Mouse (Mus musculus): ENCODE measurements around the gene Adam23. TPM values are rescaled to one million over a fixed set of nuclear protein-coding genes. Genes with fewer than 3 reads are reported as not detected.
A peak's percentile ranks its signal among the peaks of the same experiment; 100 is the strongest.

Gene Adam23
- polyA plus RNA-seq, 1 experiment from 2014 or later = 4.5 TPM

GRCm38 (mm10) chr1:63431842-63432241 lies 13.8 kb upstream of the Adam23 start:
- H3K27me3 ChIP-seq (ENCODE audit: insufficient read depth, low read length) = no peaks in the 10 kb centered on the region
- no peaks in the 10 kb centered on the region for H3K4me1 ChIP-seq (ENCODE audit: insufficient read depth)
- H3K9me3 ChIP-seq (ENCODE audit: low read length) = no peaks in the 10 kb centered on the region
- no peak for TF ChIP-seq EP300 (IDR thresholded peaks at IDR 0.05; ENCODE audit: low read depth)
- TF ChIP-seq CTCF (IDR thresholded peaks at IDR 0.05; ENCODE audit: low read depth) = no peak
- H3K9ac ChIP-seq (replicated peaks) = no peak overlapping the region
- H3K4me2 ChIP-seq (ENCODE audit: low read depth, low read length) = no peak overlapping the region
- no peak overlapping the region for H3K4me3 ChIP-seq (ENCODE audit: low read depth, low read length)
- ATAC-seq = no peak
- H3K36me3 ChIP-seq (replicated peaks; ENCODE audit: insufficient read depth, low read length) = no peaks in the 10 kb centered on the region
- no peak for DNase-seq
- 56% methylated on average over 3 of the region's 3 CpGs for WGBS (ENCODE audit: insufficient replicate concordance)
- no peak overlapping the region for H3K27ac ChIP-seq (ENCODE audit: low read depth)

- WGBS (ENCODE audit: insufficient replicate concordance) = 66% methylated on average over 7 of the region's 7 CpGs
- TF ChIP-seq CTCF (IDR thresholded peaks at IDR 0.05; ENCODE audit: low read depth) (no peak), EP300 (IDR thresholded peaks at IDR 0.05; ENCODE audit: low read depth) (peak; percentile 89)
Measured at GRCm38 (mm10) chr1:63434052-63434451, 11.6 kb upstream of the Adam23 start.

GRCm38 (mm10) chr1:63437529-63437928 lies 8.2 kb upstream of the Adam23 start:
- DNase-seq (no peak), ATAC-seq (no peak)
- Histone ChIP-seq H3K27me3 (ENCODE audit: insufficient read depth, low read length) (no peaks in the 10 kb centered on the region), H3K9ac (replicated peaks) (no peak overlapping the region), H3K4me3 (ENCODE audit: low read depth, low read length) (no peak overlapping the region), H3K9me3 (ENCODE audit: low read length) (no peaks in the 10 kb centered on the region), H3K27ac (ENCODE audit: low read depth) (no peak overlapping the region), H3K4me1 (ENCODE audit: insufficient read depth) (no peaks in the 10 kb centered on the region), H3K4me2 (ENCODE audit: low read depth, low read length) (no peak overlapping the region), H3K36me3 (replicated peaks; ENCODE audit: insufficient read depth, low read length) (no peaks in the 10 kb centered on the region)
- WGBS (ENCODE audit: insufficient replicate concordance) = 22% methylated on average over 3 of the region's 3 CpGs
- no peak for TF ChIP-seq EP300 (IDR thresholded peaks at IDR 0.05; ENCODE audit: low read depth)
- no peak for TF ChIP-seq CTCF (IDR thresholded peaks at IDR 0.05; ENCODE audit: low read depth)

More at GRCm38 (mm10) chr1:63434052-63434451, 11.6 kb upstream of the Adam23 start:
- H3K27me3 ChIP-seq (ENCODE audit: insufficient read depth, low read length) = no peaks in the 10 kb centered on the region
- H3K36me3 ChIP-seq (replicated peaks; ENCODE audit: insufficient read depth, low read length) = no peaks in the 10 kb centered on the region
- no peak overlapping the region for H3K27ac ChIP-seq (ENCODE audit: low read depth)
- no peak overlapping the region for H3K9ac ChIP-seq (replicated peaks)
- no peak overlapping the region for H3K4me2 ChIP-seq (ENCODE audit: low read depth, low read length)
- ATAC-seq (peak; percentile 41; the same call in 1 of the 2 replicates), DNase-seq (no peak)
- H3K4me3 ChIP-seq (ENCODE audit: low read depth, low read length) = no peak overlapping the region
- H3K4me1 ChIP-seq (ENCODE audit: insufficient read depth) = no peaks in the 10 kb centered on the region
- no peaks in the 10 kb centered on the region for H3K9me3 ChIP-seq (ENCODE audit: low read length)

- Histone ChIP-seq H3K27ac (ENCODE audit: low read depth) (no peak overlapping the region), H3K4me1 (ENCODE audit: insufficient read depth) (no peaks in the 10 kb centered on the region; the same call in 1 of the 2 replicates), H3K4me2 (ENCODE audit: low read depth, low read length) (no peak overlapping the region), H3K9me3 (ENCODE audit: low read length) (no peaks in the 10 kb centered on the region), H3K27me3 (ENCODE audit: insufficient read depth, low read length) (peaks cover 24% of the 10 kb centered on the region), H3K9ac (replicated peaks) (no peak overlapping the region), H3K4me3 (ENCODE audit: low read depth, low read length) (no peak overlapping the region), H3K36me3 (replicated peaks; ENCODE audit: insufficient read depth, low read length) (no peaks in the 10 kb centered on the region)
- ATAC-seq (no peak), DNase-seq (no peak)
- TF ChIP-seq EP300 (IDR thresholded peaks at IDR 0.05; ENCODE audit: low read depth) (no peak), CTCF (IDR thresholded peaks at IDR 0.05; ENCODE audit: low read depth) (no peak)
- WGBS (ENCODE audit: insufficient replicate concordance) = 67% methylated on average over 2 of the region's 2 CpGs
Measured at GRCm38 (mm10) chr1:63442186-63442585, 3.5 kb upstream of the Adam23 start.

GRCm38 (mm10) chr1:63442616-63443015 lies 3.1 kb upstream of the Adam23 start:
- Histone ChIP-seq H3K4me3 (ENCODE audit: low read depth, low read length) (no peak overlapping the region), H3K27ac (ENCODE audit: low read depth) (no peak overlapping the region), H3K9me3 (ENCODE audit: low read length) (no peaks in the 10 kb centered on the region), H3K27me3 (ENCODE audit: insufficient read depth, low read length) (peaks cover 24% of the 10 kb centered on the region), H3K4me1 (ENCODE audit: insufficient read depth) (no peaks in the 10 kb centered on the region; the same call in 1 of the 2 replicates), H3K9ac (replicated peaks) (no peak overlapping the region), H3K4me2 (ENCODE audit: low read depth, low read length) (no peak overlapping the region), H3K36me3 (replicated peaks; ENCODE audit: insufficient read depth, low read length) (no peaks in the 10 kb centered on the region)
- WGBS (ENCODE audit: insufficient replicate concordance) = 65% methylated on average over 4 of the region's 4 CpGs
- no peak for DNase-seq
- no peak for TF ChIP-seq CTCF (IDR thresholded peaks at IDR 0.05; ENCODE audit: low read depth)
- no peak for TF ChIP-seq EP300 (IDR thresholded peaks at IDR 0.05; ENCODE audit: low read depth)
- ATAC-seq = no peak

- DNase-seq (no peak), ATAC-seq (no peak)
- Histone ChIP-seq H3K36me3 (replicated peaks; ENCODE audit: insufficient read depth, low read length) (no peaks in the 10 kb centered on the region), H3K4me2 (ENCODE audit: low read depth, low read length) (0 out of 2 replicates have a peak overlapping the region, but pooled peaks have one; percentile 64), H3K9ac (replicated peaks) (no peak overlapping the region), H3K27me3 (ENCODE audit: insufficient read depth, low read length) (peaks cover 24% of the 10 kb centered on the region), H3K27ac (ENCODE audit: low read depth) (no peak overlapping the region), H3K9me3 (ENCODE audit: low read length) (no peaks in the 10 kb centered on the region), H3K4me3 (ENCODE audit: low read depth, low read length) (no peak overlapping the region), H3K4me1 (ENCODE audit: insufficient read depth) (no peaks in the 10 kb centered on the region; the same call in 1 of the 2 replicates)
- WGBS (ENCODE audit: insufficient replicate concordance) = 59% methylated on average over 10 of the region's 10 CpGs
- TF ChIP-seq EP300 (IDR thresholded peaks at IDR 0.05; ENCODE audit: low read depth) = no peak
- TF ChIP-seq CTCF (IDR thresholded peaks at IDR 0.05; ENCODE audit: low read depth) = no peak
Measured at GRCm38 (mm10) chr1:63445149-63445609, 512 bp upstream of the Adam23 start.
